Mouse (Mus musculus) erythroid progenitor cell, adult 5-6 weeks (primary cell): ENCODE results near the gene Prr29. TPM values are rescaled to one million over a fixed set of nuclear protein-coding genes. Genes with fewer than 3 reads are reported as not detected.
A peak's percentile ranks its signal among the peaks of the same experiment; 100 is the strongest.

ENCODE experiments used
- ATAC-seq: replicated peaks from 2 replicates; pipeline ENCODE4 v1.8.0; 2016; ENCODE audit warnings: moderate number of reproducible peaks, mild to moderate bottlenecking, moderate TSS enrichment, inconsistent platforms; ENCODE audit not compliant: poor library complexity, low FRiP score, severe bottlenecking
- total RNA-seq, 2 experiments: library from RNA; stranded (forward) in 1 of 2; stranded (reverse) in 1 of 2; fragments of 150-400 nt in 1 of 2; fragments of 186-747, 209-891 nt in 1 of 2; gene quantifications; 2 replicates each; pipeline versions ENCODE4 v1.2.3 to v1.2.4; 2015 to 2017; ENCODE audit warnings: low replicate concordance in 2 of 2

Gene Prr29
- total RNA-seq, 2 experiments from 2014 or later = not detected

DNA sequence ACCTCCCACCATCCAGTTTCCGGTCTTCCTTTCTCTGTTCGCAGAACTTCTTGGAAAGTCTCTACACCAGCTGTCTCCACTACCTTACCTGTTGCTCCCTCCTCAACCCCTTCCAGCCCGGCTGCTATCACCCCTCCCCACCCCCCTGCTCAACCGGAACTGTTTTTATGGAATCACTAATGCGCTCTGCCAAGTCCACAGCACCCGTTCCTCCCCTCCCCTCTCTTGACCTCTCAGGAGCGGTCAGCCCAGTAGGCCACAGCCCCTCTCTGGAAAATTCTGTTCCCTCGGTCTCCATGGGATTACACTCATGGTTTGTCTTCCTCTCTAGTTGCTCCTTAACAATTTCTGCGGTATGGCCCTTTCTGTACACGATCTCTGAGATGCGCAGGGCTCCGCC, 12.1 kb upstream of the Prr29 start, which contains the start of gene Scn4a:
Gene Scn4a (minus strand): TSS at position 101 of the 400 bp plus-strand sequence.
- no peak for ATAC-seq

DNA sequence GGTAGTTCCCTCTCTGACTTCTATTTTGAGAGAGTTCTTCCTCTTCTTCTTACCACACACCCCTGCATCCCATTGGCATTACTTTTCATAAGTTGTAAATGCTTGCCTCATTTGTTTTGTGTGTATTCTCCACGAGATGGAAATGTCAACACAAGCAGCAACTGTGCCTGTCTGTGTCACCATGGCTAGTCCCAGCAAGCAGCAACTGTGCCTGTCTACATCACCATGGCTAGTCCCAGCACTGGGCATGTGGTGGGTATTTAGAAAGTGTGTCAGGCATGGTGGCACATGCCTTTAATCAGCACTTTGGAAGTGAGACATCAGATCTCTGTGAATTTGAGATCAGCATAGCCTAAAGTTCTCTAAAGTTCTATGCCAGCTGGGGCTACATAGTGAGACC, 11.1 kb upstream of the Prr29 start:
- ATAC-seq = no peak

- no peak for ATAC-seq
Measured at GRCm38 (mm10) chr11:106355382-106356128, 9.7 kb upstream of the Prr29 start.

DNA sequence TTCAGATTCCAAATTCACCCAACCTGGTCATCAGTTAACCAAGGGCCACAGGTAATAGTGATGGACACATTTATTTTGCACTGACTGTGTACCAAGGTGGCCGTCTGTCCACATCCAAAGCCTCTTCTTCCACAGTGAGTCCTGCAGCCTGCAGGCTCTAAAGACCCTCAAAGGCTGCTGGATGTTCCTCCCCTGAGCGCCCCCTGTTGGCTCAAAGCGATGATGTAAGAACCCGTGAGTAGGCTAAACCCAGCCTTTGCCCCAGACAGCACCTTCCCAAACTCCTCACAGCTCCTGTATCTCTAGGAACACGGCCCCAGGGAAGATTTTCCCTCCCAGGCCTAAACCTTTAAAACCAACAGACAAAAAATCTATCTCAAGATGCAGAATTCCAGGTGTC, 5.9 kb upstream of the Prr29 start:
- ATAC-seq = no peak

DNA sequence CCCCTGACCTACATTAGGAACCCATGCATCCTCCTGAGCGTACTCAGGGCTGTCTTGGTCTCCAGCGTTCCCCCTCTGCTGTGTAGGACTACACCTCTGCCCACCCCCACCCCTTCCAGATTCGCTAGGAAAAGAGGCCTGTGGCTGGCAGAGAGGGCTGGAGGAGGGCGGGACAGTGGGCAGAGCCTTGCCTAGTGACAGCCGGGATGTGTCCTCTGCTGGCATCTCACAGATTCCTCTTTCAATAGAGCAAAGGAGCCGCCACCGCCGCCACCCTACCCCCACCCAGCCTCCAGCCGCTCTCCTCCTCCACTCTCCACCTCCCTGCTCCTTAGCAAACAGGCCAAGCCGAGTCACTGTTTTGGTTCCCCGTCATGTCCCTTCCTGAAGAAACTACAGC, 560 bp upstream of the Prr29 start:
- ATAC-seq = no peak

- ATAC-seq = peak; percentile 63; the same call in 1 of the 2 replicates
Measured at GRCm38 (mm10) chr11:106366316-106366715, 1.0 kb downstream of the Prr29 start.

- ATAC-seq = no peak
Measured at GRCm38 (mm10) chr11:106373998-106374397, 8.7 kb downstream of the Prr29 start.

- no peak for ATAC-seq
Measured at GRCm38 (mm10) chr11:106374559-106374958, 9.3 kb downstream of the Prr29 start.

- ATAC-seq = no peak
Measured at GRCm38 (mm10) chr11:106374979-106375378, 9.7 kb downstream of the Prr29 start.

DNA sequence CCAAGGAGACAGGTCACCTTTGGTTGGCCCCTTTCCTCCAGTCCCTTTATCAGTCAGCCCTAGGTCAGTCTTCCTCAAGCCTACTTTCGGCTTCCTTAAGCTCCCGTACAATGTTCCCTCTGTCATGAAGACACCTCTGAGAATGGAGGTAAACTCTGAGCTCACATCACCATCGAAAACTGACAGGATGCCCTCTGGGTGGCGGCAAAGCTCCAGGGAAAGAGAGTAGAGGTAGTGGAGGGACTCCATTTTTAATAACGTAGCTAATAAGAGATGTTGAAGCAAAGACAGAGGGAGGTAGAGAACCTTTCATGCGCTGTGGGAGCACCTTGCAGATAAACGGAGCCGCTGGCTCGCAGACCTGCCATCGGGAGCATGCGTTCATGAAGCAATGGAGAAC, 15.7 kb downstream of the Prr29 start:
- ATAC-seq = no peak

DNA sequence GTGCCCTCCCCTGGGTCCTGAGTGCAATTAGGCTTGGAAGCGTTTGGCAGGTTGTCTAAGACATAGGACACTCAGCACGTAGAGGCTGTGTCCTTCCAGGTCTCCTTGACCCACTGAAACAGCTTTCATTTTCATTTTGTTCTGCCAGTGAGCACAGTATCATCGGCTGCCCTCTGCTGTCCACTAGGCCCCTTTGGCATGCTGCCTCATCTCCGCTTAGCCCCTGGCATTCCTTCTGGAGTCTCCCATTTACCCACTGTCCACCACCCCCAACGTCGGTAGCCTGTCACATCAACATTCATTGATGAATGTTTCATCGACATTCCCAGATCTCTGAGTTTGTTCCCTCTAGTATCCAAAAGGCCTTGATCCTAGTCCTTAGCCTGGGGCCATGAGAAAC, 16.6 kb downstream of the Prr29 start:
- no peak for ATAC-seq

DNA sequence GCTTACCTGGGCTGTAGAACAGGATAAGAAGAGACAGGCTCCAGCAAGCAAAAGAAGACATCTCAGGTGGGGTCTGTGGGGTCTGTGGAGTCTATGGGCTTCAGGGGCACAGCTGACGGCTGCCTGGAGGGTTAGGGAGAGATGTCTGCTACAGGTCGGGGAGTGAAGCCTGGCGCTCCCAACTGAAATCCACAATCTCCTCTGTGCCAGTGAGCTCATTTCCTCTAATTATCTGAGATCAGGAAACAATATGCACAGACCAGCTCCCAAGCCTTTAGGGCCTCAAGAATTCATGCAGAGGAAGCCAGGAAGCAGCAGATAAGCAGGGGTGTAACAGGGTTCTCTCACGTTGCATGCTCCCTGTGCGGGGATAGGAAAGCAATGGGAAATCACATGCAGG, 17.2 kb downstream of the Prr29 start:
- no peak for ATAC-seq

DNA sequence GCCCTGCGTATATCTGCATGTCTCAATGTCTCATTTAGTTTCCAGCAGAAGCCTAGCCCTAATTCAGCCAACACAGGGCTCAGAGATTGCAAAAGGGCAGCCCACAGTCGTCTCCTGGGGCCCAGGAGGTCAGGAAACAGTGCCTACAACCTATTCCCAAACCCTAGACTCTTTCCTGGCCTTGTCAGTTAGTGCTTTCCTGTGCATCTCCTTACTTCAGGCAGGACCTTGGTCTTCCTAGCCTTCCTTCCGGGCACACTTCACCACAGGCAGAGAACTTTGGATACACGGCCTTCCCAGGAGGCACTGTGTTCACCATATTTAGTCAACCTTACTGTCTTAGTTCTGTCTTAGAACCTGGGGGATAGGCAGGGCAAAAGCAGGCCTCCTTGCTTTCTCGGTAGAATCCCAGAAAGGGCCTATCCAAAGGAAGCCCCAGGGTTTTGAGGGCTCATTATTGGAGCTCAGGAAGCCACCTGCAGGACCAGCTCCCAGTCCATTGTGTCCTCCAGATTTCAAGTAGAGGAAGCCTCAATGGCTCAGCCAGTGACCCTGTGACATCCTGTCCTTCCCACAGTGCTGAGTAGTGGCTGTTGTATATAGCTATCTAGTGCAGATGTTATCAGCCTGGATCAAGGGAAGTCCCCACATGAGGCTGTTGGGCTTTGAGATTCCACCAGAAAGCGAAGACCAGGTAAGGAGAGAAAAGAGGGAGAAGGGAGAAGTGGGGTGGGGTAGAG, 17.9 kb downstream of the Prr29 start:
- ATAC-seq = no peak

- ATAC-seq = no peak
Measured at GRCm38 (mm10) chr11:106386409-106386808, 21.1 kb downstream of the Prr29 start.

GRCm38 (mm10) chr11:106387020-106387419, 21.7 kb downstream of the Prr29 start:
- no peak for ATAC-seq

DNA sequence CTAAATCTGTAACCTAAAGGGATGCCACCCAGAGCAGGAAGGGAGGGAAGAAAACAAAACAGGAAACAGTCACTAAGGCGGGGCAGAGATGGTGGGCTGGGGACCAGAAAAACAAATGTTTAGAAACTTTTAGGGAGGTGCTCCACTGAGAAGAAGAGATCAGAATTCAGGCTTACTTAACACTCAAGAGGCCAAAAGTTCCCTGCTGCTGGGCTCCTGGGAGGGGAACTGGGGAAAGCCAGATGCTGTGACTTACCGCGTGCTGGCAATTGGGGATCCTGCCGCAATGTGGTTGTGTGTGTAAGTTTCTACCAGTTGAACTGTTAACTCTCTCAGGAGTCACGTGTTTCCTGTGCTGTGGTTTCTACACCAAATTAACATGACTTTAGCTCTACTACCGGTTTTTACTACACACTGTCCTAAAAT, 22.5 kb downstream of the Prr29 start, which contains the start of gene Icam2:
Gene Icam2 (minus strand): TSS at position 285 of the 426 bp plus-strand sequence.
- ATAC-seq = no peak

- no peak for ATAC-seq
Measured at GRCm38 (mm10) chr11:106389611-106390010, 24.3 kb downstream of the Prr29 start.

GRCm38 (mm10) chr11:106390757-106391156, 25.5 kb downstream of the Prr29 start:
- ATAC-seq = no peak

DNA sequence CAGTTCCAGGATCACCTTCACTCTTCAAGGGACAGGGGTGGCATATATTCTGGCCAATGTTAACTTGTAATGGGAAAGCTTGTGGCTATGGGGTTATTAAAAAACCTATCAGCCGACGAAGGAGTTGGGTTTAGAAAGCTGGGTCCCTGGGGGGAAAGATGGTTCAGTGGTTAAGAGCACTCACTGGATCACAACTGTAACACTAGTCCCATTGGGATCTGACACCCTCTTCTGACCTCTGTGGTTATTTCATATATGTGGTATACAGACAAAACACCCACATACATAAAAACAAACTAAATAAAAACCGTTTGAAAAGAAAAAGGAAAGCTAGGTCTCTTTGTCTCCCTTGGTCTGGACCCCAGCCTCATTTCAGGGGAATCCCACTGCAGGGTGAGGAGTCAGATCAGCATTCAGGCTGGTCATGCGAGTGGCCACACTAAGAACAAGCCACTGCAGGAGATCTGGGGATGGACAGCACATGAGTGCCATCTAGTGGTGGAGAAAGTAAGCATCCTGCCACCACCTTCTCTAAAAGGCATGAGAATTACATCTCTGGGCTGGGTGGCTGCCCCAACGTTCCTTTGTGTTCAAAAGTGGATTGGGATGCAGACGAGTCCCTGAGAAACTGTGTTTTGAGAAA, 26.4 kb downstream of the Prr29 start:
- ATAC-seq = peak; percentile 80

GRCm38 (mm10) chr11:106392597-106393330, 27.5 kb downstream of the Prr29 start:
- ATAC-seq = peak; percentile 74
